Mouse (Mus musculus): ENCODE results near the gene Raver1.

GRCm38 (mm10) chr9:21026849-21027248 is 65.0 kb downstream of the Raver1 start:
- TF ChIP-seq CTCF (IDR thresholded peaks at IDR 0.05; ENCODE audit: extremely low read depth, insufficient read length, insufficient replicate concordance, low read depth, low read length) (no peak), POLR2A (IDR thresholded peaks at IDR 0.05; ENCODE audit: low read depth, low read length) (no peak)
